Mouse (Mus musculus) ES-Bruce4 (cell line): ENCODE measurements around the gene Tdrd3.

ENCODE experiments used
- CTCF ChIP-seq: IDR thresholded peaks from one replicate; pipeline ENCODE4 v1.8.1; 2011; ENCODE audit warnings: low read depth, low read length
- POLR2A ChIP-seq: IDR thresholded peaks from one replicate; pipeline ENCODE4 v1.8.1; 2011; ENCODE audit warnings: low read length; ENCODE audit not compliant: insufficient read depth

- no peak for TF ChIP-seq POLR2A
- TF ChIP-seq CTCF, result no peak
Observed at GRCm38 (mm10) chr14:87567034-87567461, 150.6 kb downstream of the Tdrd3 start.
